Mouse (Mus musculus): ENCODE measurements around the gene Lurap1l. TPM values are rescaled to one million over a fixed set of nuclear protein-coding genes. Genes with fewer than 3 reads are reported as not detected.

Gene Lurap1l
- polyA plus RNA-seq, 1 experiment from 2014 or later: 15.3 TPM

- no peak overlapping the region for H3K9ac ChIP-seq (replicated peaks; ENCODE audit: low read depth, low read length)
- no peaks in the 10 kb centered on the region for H3K4me1 ChIP-seq (ENCODE audit: control insufficient read depth, insufficient read depth, low read length)
- 93% methylated on average over 2 of the region's 2 CpGs for WGBS
- H3K27me3 ChIP-seq (ENCODE audit: control insufficient read depth, insufficient read depth, low read length): no peaks in the 10 kb centered on the region
- H3K4me2 ChIP-seq (ENCODE audit: low read depth, low read length): no peak overlapping the region
- no peak overlapping the region for H3K27ac ChIP-seq (ENCODE audit: low read depth, low read length)
- H3K36me3 ChIP-seq (ENCODE audit: control insufficient read depth, insufficient read depth, low read length): no peaks in the 10 kb centered on the region
- no peaks in the 10 kb centered on the region for H3K9me3 ChIP-seq (ENCODE audit: control insufficient read depth, low read length)
- no peak overlapping the region for H3K4me3 ChIP-seq (ENCODE audit: low read depth, low read length)
- no peak for ATAC-seq (ENCODE audit: low read depth)
Observed at GRCm38 (mm10) chr4:80922654-80923053, 12.2 kb downstream of the Lurap1l start.

- H3K4me2 ChIP-seq (ENCODE audit: low read depth, low read length): no peak overlapping the region
- H3K9ac ChIP-seq (replicated peaks; ENCODE audit: low read depth, low read length): no peak overlapping the region
- H3K4me3 ChIP-seq (ENCODE audit: low read depth, low read length): no peak overlapping the region
- no peak for ATAC-seq (ENCODE audit: low read depth)
- H3K9me3 ChIP-seq (ENCODE audit: control insufficient read depth, low read length): no peaks in the 10 kb centered on the region
- H3K27ac ChIP-seq (ENCODE audit: low read depth, low read length): no peak overlapping the region
- H3K4me1 ChIP-seq (ENCODE audit: control insufficient read depth, insufficient read depth, low read length): no peaks in the 10 kb centered on the region
- H3K36me3 ChIP-seq (ENCODE audit: control insufficient read depth, insufficient read depth, low read length): no peaks in the 10 kb centered on the region
- H3K27me3 ChIP-seq (ENCODE audit: control insufficient read depth, insufficient read depth, low read length): no peaks in the 10 kb centered on the region
- WGBS: 75% methylated on average over 4 of the region's 4 CpGs
Observed at GRCm38 (mm10) chr4:80924815-80925214, 14.4 kb downstream of the Lurap1l start.

- no peak for ATAC-seq (ENCODE audit: low read depth)
- no peaks in the 10 kb centered on the region for H3K4me1 ChIP-seq (ENCODE audit: control insufficient read depth, insufficient read depth, low read length)
- H3K4me2 ChIP-seq (ENCODE audit: low read depth, low read length): no peak overlapping the region
- no peak overlapping the region for H3K4me3 ChIP-seq (ENCODE audit: low read depth, low read length)
- H3K27me3 ChIP-seq (ENCODE audit: control insufficient read depth, insufficient read depth, low read length): no peaks in the 10 kb centered on the region
- H3K36me3 ChIP-seq (ENCODE audit: control insufficient read depth, insufficient read depth, low read length): no peaks in the 10 kb centered on the region
- no peaks in the 10 kb centered on the region for H3K9me3 ChIP-seq (ENCODE audit: control insufficient read depth, low read length)
- 77% methylated on average over 6 of the region's 6 CpGs for WGBS
- H3K27ac ChIP-seq (ENCODE audit: low read depth, low read length): no peak overlapping the region
- H3K9ac ChIP-seq (replicated peaks; ENCODE audit: low read depth, low read length): no peak overlapping the region
Observed at GRCm38 (mm10) chr4:80925752-80926519, 15.5 kb downstream of the Lurap1l start.

- Histone ChIP-seq H3K9me3 (ENCODE audit: control insufficient read depth, low read length) (no peaks in the 10 kb centered on the region), H3K27me3 (ENCODE audit: control insufficient read depth, insufficient read depth, low read length) (no peaks in the 10 kb centered on the region), H3K36me3 (ENCODE audit: control insufficient read depth, insufficient read depth, low read length) (no peaks in the 10 kb centered on the region), H3K27ac (ENCODE audit: low read depth, low read length) (no peak overlapping the region), H3K9ac (replicated peaks; ENCODE audit: low read depth, low read length) (no peak overlapping the region), H3K4me1 (ENCODE audit: control insufficient read depth, insufficient read depth, low read length) (no peaks in the 10 kb centered on the region), H3K4me2 (ENCODE audit: low read depth, low read length) (no peak overlapping the region), H3K4me3 (ENCODE audit: low read depth, low read length) (no peak overlapping the region)
- ATAC-seq (ENCODE audit: low read depth): no peak
- 92% methylated on average over 3 of the region's 3 CpGs for WGBS
Observed at GRCm38 (mm10) chr4:80934749-80935148, 24.3 kb downstream of the Lurap1l start.

GRCm38 (mm10) chr4:80939115-80939514, 28.7 kb downstream of the Lurap1l start:
- no peak overlapping the region for H3K9ac ChIP-seq (replicated peaks; ENCODE audit: low read depth, low read length)
- H3K27me3 ChIP-seq (ENCODE audit: control insufficient read depth, insufficient read depth, low read length): no peaks in the 10 kb centered on the region
- no peak for ATAC-seq (ENCODE audit: low read depth)
- no peak overlapping the region for H3K4me3 ChIP-seq (ENCODE audit: low read depth, low read length)
- no peak overlapping the region for H3K4me2 ChIP-seq (ENCODE audit: low read depth, low read length)
- 77% methylated on average over 2 of the region's 2 CpGs for WGBS
- H3K4me1 ChIP-seq (ENCODE audit: control insufficient read depth, insufficient read depth, low read length): no peaks in the 10 kb centered on the region
- H3K27ac ChIP-seq (ENCODE audit: low read depth, low read length): no peak overlapping the region
- H3K36me3 ChIP-seq (ENCODE audit: control insufficient read depth, insufficient read depth, low read length): no peaks in the 10 kb centered on the region
- no peaks in the 10 kb centered on the region for H3K9me3 ChIP-seq (ENCODE audit: control insufficient read depth, low read length)

- H3K9me3 ChIP-seq (ENCODE audit: control insufficient read depth, low read length): no peaks in the 10 kb centered on the region
- no peak overlapping the region for H3K27ac ChIP-seq (ENCODE audit: low read depth, low read length)
- no peaks in the 10 kb centered on the region for H3K36me3 ChIP-seq (ENCODE audit: control insufficient read depth, insufficient read depth, low read length)
- no peak overlapping the region for H3K4me3 ChIP-seq (ENCODE audit: low read depth, low read length)
- no peak overlapping the region for H3K4me2 ChIP-seq (ENCODE audit: low read depth, low read length)
- no peaks in the 10 kb centered on the region for H3K27me3 ChIP-seq (ENCODE audit: control insufficient read depth, insufficient read depth, low read length)
- H3K4me1 ChIP-seq (ENCODE audit: control insufficient read depth, insufficient read depth, low read length): no peaks in the 10 kb centered on the region
- no peak; the same call in 1 of the 2 replicates for ATAC-seq (ENCODE audit: low read depth)
- WGBS: 84% methylated on average over 4 of the region's 4 CpGs
- H3K9ac ChIP-seq (replicated peaks; ENCODE audit: low read depth, low read length): no peak overlapping the region
Observed at GRCm38 (mm10) chr4:80940946-80941345, 30.5 kb downstream of the Lurap1l start.

- no peak for ATAC-seq (ENCODE audit: low read depth)
- Histone ChIP-seq H3K4me2 (ENCODE audit: low read depth, low read length) (no peak overlapping the region), H3K9ac (replicated peaks; ENCODE audit: low read depth, low read length) (no peak overlapping the region), H3K4me3 (ENCODE audit: low read depth, low read length) (no peak overlapping the region), H3K27me3 (ENCODE audit: control insufficient read depth, insufficient read depth, low read length) (no peaks in the 10 kb centered on the region), H3K4me1 (ENCODE audit: control insufficient read depth, insufficient read depth, low read length) (no peaks in the 10 kb centered on the region), H3K9me3 (ENCODE audit: control insufficient read depth, low read length) (no peaks in the 10 kb centered on the region), H3K27ac (ENCODE audit: low read depth, low read length) (no peak overlapping the region), H3K36me3 (ENCODE audit: control insufficient read depth, insufficient read depth, low read length) (no peaks in the 10 kb centered on the region)
- 88% methylated on average over 3 of the region's 3 CpGs for WGBS
Observed at GRCm38 (mm10) chr4:80941978-80942377, 31.5 kb downstream of the Lurap1l start.

- Histone ChIP-seq H3K4me2 (ENCODE audit: low read depth, low read length) (no peak overlapping the region), H3K9me3 (ENCODE audit: control insufficient read depth, low read length) (no peaks in the 10 kb centered on the region), H3K27me3 (ENCODE audit: control insufficient read depth, insufficient read depth, low read length) (no peaks in the 10 kb centered on the region), H3K4me1 (ENCODE audit: control insufficient read depth, insufficient read depth, low read length) (no peaks in the 10 kb centered on the region), H3K9ac (replicated peaks; ENCODE audit: low read depth, low read length) (no peak overlapping the region), H3K4me3 (ENCODE audit: low read depth, low read length) (no peak overlapping the region), H3K36me3 (ENCODE audit: control insufficient read depth, insufficient read depth, low read length) (no peaks in the 10 kb centered on the region), H3K27ac (ENCODE audit: low read depth, low read length) (no peak overlapping the region)
- ATAC-seq (ENCODE audit: low read depth): no peak
Observed at GRCm38 (mm10) chr4:80944605-80945004, 34.2 kb downstream of the Lurap1l start.

- ATAC-seq (ENCODE audit: low read depth): no peak
- Histone ChIP-seq H3K4me2 (ENCODE audit: low read depth, low read length) (no peak overlapping the region), H3K9me3 (ENCODE audit: control insufficient read depth, low read length) (no peaks in the 10 kb centered on the region), H3K4me1 (ENCODE audit: control insufficient read depth, insufficient read depth, low read length) (no peaks in the 10 kb centered on the region), H3K27me3 (ENCODE audit: control insufficient read depth, insufficient read depth, low read length) (no peaks in the 10 kb centered on the region), H3K36me3 (ENCODE audit: control insufficient read depth, insufficient read depth, low read length) (no peaks in the 10 kb centered on the region), H3K9ac (replicated peaks; ENCODE audit: low read depth, low read length) (no peak overlapping the region), H3K4me3 (ENCODE audit: low read depth, low read length) (no peak overlapping the region), H3K27ac (ENCODE audit: low read depth, low read length) (no peak overlapping the region)
Observed at GRCm38 (mm10) chr4:80949110-80949509, 38.7 kb downstream of the Lurap1l start.
